Mouse (Mus musculus) hindbrain, embryonic 10.5 days (tissue): ENCODE results near the gene Fat4. TPM values are rescaled to one million over a fixed set of nuclear protein-coding genes. Genes with fewer than 3 reads are reported as not detected.
A peak's percentile ranks its signal among the peaks of the same experiment; 100 is the strongest.

Source experiments
- DNase-seq: peaks from one replicate; pipeline ENCODE4 v3.0.0-alpha.2; 2017; ENCODE audit warnings: low spot score
- H3K27ac ChIP-seq: fragments of 300-500 bp; sonication (generic); 2 replicates; pipeline ENCODE4 v1.5.1; 2016; ENCODE audit warnings: mild to moderate bottlenecking, moderate library complexity
- H3K27me3 ChIP-seq: fragments of 300-500 bp; sonication (generic); 2 replicates; pipeline ENCODE4 v1.6.1; 2016; ENCODE audit warnings: mild to moderate bottlenecking; ENCODE audit not compliant: poor library complexity, insufficient read depth, severe bottlenecking
- H3K36me3 ChIP-seq: fragments of 300-500 bp; sonication (generic); 2 replicates; pipeline ENCODE4 v1.6.1; 2016; ENCODE audit warnings: mild to moderate bottlenecking, moderate library complexity
- H3K4me1 ChIP-seq: fragments of 300-500 bp; sonication (generic); replicated peaks from 2 replicates; pipeline ENCODE4 v1.6.1; 2016; ENCODE audit warnings: mild to moderate bottlenecking
- H3K4me3 ChIP-seq: fragments of 300-500 bp; sonication (generic); 2 replicates; pipeline ENCODE4 v1.5.1; 2016; ENCODE audit warnings: mild to moderate bottlenecking, moderate library complexity
- H3K9me3 ChIP-seq: fragments of 300-500 bp; sonication (generic); 2 replicates; pipeline ENCODE4 v1.6.1; 2016; ENCODE audit warnings: mild to moderate bottlenecking, moderate library complexity
- WGBS: fragments of 180-500 bp; shearing (Covaris S2); methylation state at CpG from one replicate; pipeline ENCODE4 v1.1.7; 2016; 5-methylcytosine and 5-hydroxymethylcytosine counted together
- polyA plus RNA-seq: library from polyadenylated mRNA; unstranded; fragments of >200 nt; fragmentation: Nextera tagmentation; extraction: Ambion mirVana; gene quantifications from 2 replicates; pipeline ENCODE4 v1.2.1, GENCODE M21; 2016

The Fat4 gene
- 6.6 and 10.3 TPM in 2 replicates for polyA plus RNA-seq

- under 1% methylated on average over 29 of the region's 29 CpGs for WGBS
- Histone ChIP-seq H3K27me3 (peaks cover 28% of the 10 kb centered on the region; the same call in 1 of the 2 replicates), H3K9me3 (peaks cover 10% of the 10 kb centered on the region), H3K36me3 (peaks cover 39% of the 10 kb centered on the region), H3K4me1 (peaks cover 51% of the 10 kb centered on the region), H3K4me3 (peak within 1 kb of the TSS; percentile 69), H3K27ac (peak within 1 kb of the TSS; percentile 94)
- no peak for DNase-seq
Measured at GRCm38 (mm10) chr3:38886890-38887355, at the start of gene Fat4. Fat4 (plus strand) TSS chr3:38886940.

GRCm38 (mm10) chr3:38839438-38839837 lies 47.3 kb upstream of the Fat4 start:
- no peak for DNase-seq

GRCm38 (mm10) chr3:38843000-38843538 lies 43.7 kb upstream of the Fat4 start:
- WGBS: 47% methylated on average over 7 of the region's 7 CpGs

More at GRCm38 (mm10) chr3:38839438-38839837, 47.3 kb upstream of the Fat4 start:
- Histone ChIP-seq H3K36me3 (no peaks in the 10 kb centered on the region), H3K27me3 (no peaks in the 10 kb centered on the region), H3K27ac (no peak overlapping the region), H3K9me3 (peaks cover 9% of the 10 kb centered on the region; the same call in 1 of the 2 replicates), H3K4me1 (peaks cover 15% of the 10 kb centered on the region; the same call in 1 of the 2 replicates), H3K4me3 (no peak overlapping the region)
- 84% methylated on average over 2 of the region's 2 CpGs for WGBS

GRCm38 (mm10) chr3:38846602-38847382 lies 39.9 kb upstream of the Fat4 start:
- Histone ChIP-seq H3K4me3 (no peak overlapping the region), H3K36me3 (no peaks in the 10 kb centered on the region), H3K9me3 (peaks cover 9% of the 10 kb centered on the region; the same call in 1 of the 2 replicates), H3K4me1 (peaks cover 39% of the 10 kb centered on the region), H3K27me3 (no peaks in the 10 kb centered on the region), H3K27ac (peak overlapping the region; percentile 81)
- 40% methylated on average over 11 of the region's 11 CpGs for WGBS
- peak; percentile 51 for DNase-seq

More at GRCm38 (mm10) chr3:38843000-38843538, 43.7 kb upstream of the Fat4 start:
- Histone ChIP-seq H3K36me3 (no peaks in the 10 kb centered on the region), H3K9me3 (peaks cover 9% of the 10 kb centered on the region; the same call in 1 of the 2 replicates), H3K4me1 (peaks cover 36% of the 10 kb centered on the region), H3K27ac (peak overlapping the region; percentile 78), H3K4me3 (no peak overlapping the region), H3K27me3 (no peaks in the 10 kb centered on the region)
- peak; percentile 34 for DNase-seq

GRCm38 (mm10) chr3:38849077-38849476 lies 37.7 kb upstream of the Fat4 start:
- no peak for DNase-seq
- H3K4me1 ChIP-seq: peaks cover 27% of the 10 kb centered on the region

GRCm38 (mm10) chr3:38849536-38849935 lies 37.2 kb upstream of the Fat4 start:
- no peaks in the 10 kb centered on the region for H3K27me3 ChIP-seq
- WGBS: 38% methylated on average over 6 of the region's 6 CpGs
- H3K4me3 ChIP-seq: no peak overlapping the region
- DNase-seq: no peak
- H3K27ac ChIP-seq: no peak overlapping the region
- H3K4me1 ChIP-seq: peaks cover 27% of the 10 kb centered on the region
- no peaks in the 10 kb centered on the region for H3K9me3 ChIP-seq
- no peaks in the 10 kb centered on the region for H3K36me3 ChIP-seq

More at GRCm38 (mm10) chr3:38849077-38849476, 37.7 kb upstream of the Fat4 start:
- H3K27me3 ChIP-seq: no peaks in the 10 kb centered on the region
- H3K36me3 ChIP-seq: no peaks in the 10 kb centered on the region
- WGBS: 80% methylated on average over 3 of the region's 3 CpGs
- H3K27ac ChIP-seq: no peak overlapping the region
- no peak overlapping the region for H3K4me3 ChIP-seq
- no peaks in the 10 kb centered on the region for H3K9me3 ChIP-seq

GRCm38 (mm10) chr3:38853650-38854049 lies 33.1 kb upstream of the Fat4 start:
- no peak for DNase-seq

GRCm38 (mm10) chr3:38860683-38861082 lies 26.1 kb upstream of the Fat4 start:
- Histone ChIP-seq H3K4me3 (no peak overlapping the region), H3K36me3 (no peaks in the 10 kb centered on the region), H3K4me1 (peaks cover 8% of the 10 kb centered on the region), H3K9me3 (no peaks in the 10 kb centered on the region), H3K27me3 (no peaks in the 10 kb centered on the region), H3K27ac (peak overlapping the region; percentile 71)
- DNase-seq: no peak
- WGBS: 45% methylated on average over 5 of the region's 5 CpGs

More at GRCm38 (mm10) chr3:38853650-38854049, 33.1 kb upstream of the Fat4 start:
- no peaks in the 10 kb centered on the region for H3K36me3 ChIP-seq
- no peak overlapping the region for H3K4me3 ChIP-seq
- 19% methylated on average over 3 of the region's 3 CpGs for WGBS
- no peak overlapping the region for H3K27ac ChIP-seq
- no peaks in the 10 kb centered on the region for H3K27me3 ChIP-seq
- H3K4me1 ChIP-seq: peaks cover 4% of the 10 kb centered on the region; the same call in 1 of the 2 replicates
- H3K9me3 ChIP-seq: no peaks in the 10 kb centered on the region

GRCm38 (mm10) chr3:38871291-38871690 lies 15.4 kb upstream of the Fat4 start:
- WGBS: 90% methylated on average over 2 of the region's 2 CpGs
- Histone ChIP-seq H3K9me3 (no peaks in the 10 kb centered on the region), H3K36me3 (no peaks in the 10 kb centered on the region), H3K27me3 (0 out of 2 replicates have a peak, but pooled peaks cover 8% of the 10 kb centered on the region), H3K4me1 (0 out of 2 replicates have a peak, but pooled peaks cover 5% of the 10 kb centered on the region), H3K4me3 (no peak overlapping the region), H3K27ac (no peak overlapping the region)
- DNase-seq: no peak

- H3K9me3 ChIP-seq: 0 out of 2 replicates have a peak, but pooled peaks cover 2% of the 10 kb centered on the region
- H3K36me3 ChIP-seq: no peaks in the 10 kb centered on the region
- WGBS: 97% methylated on average over 2 of the region's 2 CpGs
- H3K4me1 ChIP-seq: 0 out of 2 replicates have a peak, but pooled peaks cover 5% of the 10 kb centered on the region
- 0 out of 2 replicates have a peak, but pooled peaks cover 8% of the 10 kb centered on the region for H3K27me3 ChIP-seq
- H3K27ac ChIP-seq: no peak overlapping the region
- no peak overlapping the region for H3K4me3 ChIP-seq
- no peak for DNase-seq
Measured at GRCm38 (mm10) chr3:38875872-38876271, 10.9 kb upstream of the Fat4 start.

- Histone ChIP-seq H3K4me1 (0 out of 2 replicates have a peak, but pooled peaks cover 5% of the 10 kb centered on the region), H3K9me3 (0 out of 2 replicates have a peak, but pooled peaks cover 2% of the 10 kb centered on the region), H3K27ac (no peak overlapping the region), H3K36me3 (no peaks in the 10 kb centered on the region), H3K27me3 (0 out of 2 replicates have a peak, but pooled peaks cover 12% of the 10 kb centered on the region), H3K4me3 (no peak overlapping the region)
- 91% methylated on average over 4 of the region's 4 CpGs for WGBS
- no peak for DNase-seq
Measured at GRCm38 (mm10) chr3:38876706-38877105, 10.0 kb upstream of the Fat4 start.

GRCm38 (mm10) chr3:38882778-38883177 lies 4.0 kb upstream of the Fat4 start:
- Histone ChIP-seq H3K9me3 (0 out of 2 replicates have a peak, but pooled peaks cover 2% of the 10 kb centered on the region), H3K27me3 (peaks cover 18% of the 10 kb centered on the region; the same call in 1 of the 2 replicates), H3K27ac (no peak overlapping the region), H3K36me3 (no peaks in the 10 kb centered on the region), H3K4me3 (no peak overlapping the region), H3K4me1 (peaks cover 22% of the 10 kb centered on the region)
- 58% methylated on average over 6 of the region's 6 CpGs for WGBS
- DNase-seq: peak; percentile 43
